Mouse (Mus musculus): ENCODE data around the gene Lix1l. TPM values are rescaled to one million over a fixed set of nuclear protein-coding genes. Genes with fewer than 3 reads are reported as not detected.

Gene Lix1l
- polyA plus RNA-seq, 1 experiment from 2014 or later, result 5.6 TPM

GRCm38 (mm10) chr3:96674442-96674841 is 73.5 kb downstream of the Lix1l start:
- WGBS, result 63% methylated on average over 8 of the region's 8 CpGs

GRCm38 (mm10) chr3:96675171-96675570 is 74.2 kb downstream of the Lix1l start:
- 76% methylated on average over 3 of the region's 3 CpGs for WGBS
- no peak for ATAC-seq (ENCODE audit: low FRiP score)

More at GRCm38 (mm10) chr3:96674442-96674841, 73.5 kb downstream of the Lix1l start:
- Histone ChIP-seq H3K27ac (replicated peaks) (no peak overlapping the region), H3K9me3 (replicated peaks) (no peaks in the 10 kb centered on the region), H3K4me3 (replicated peaks) (no peak overlapping the region), H3K9ac (replicated peaks) (no peak overlapping the region), H3K4me2 (no peak overlapping the region), H3K36me3 (no peaks in the 10 kb centered on the region), H3K27me3 (replicated peaks) (peaks cover 9% of the 10 kb centered on the region; the same call in 1 of the 2 replicates), H3K4me1 (peaks cover 6% of the 10 kb centered on the region)
- ATAC-seq (ENCODE audit: low FRiP score), result no peak

GRCm38 (mm10) chr3:96675690-96676089 is 74.7 kb downstream of the Lix1l start:
- Histone ChIP-seq H3K36me3 (no peaks in the 10 kb centered on the region), H3K4me1 (peaks cover under 1% of the 10 kb centered on the region; the same call in 1 of the 2 replicates), H3K9me3 (replicated peaks) (no peaks in the 10 kb centered on the region), H3K4me2 (no peak overlapping the region), H3K27me3 (replicated peaks) (peaks cover 12% of the 10 kb centered on the region; the same call in 1 of the 2 replicates), H3K9ac (replicated peaks) (no peak overlapping the region), H3K4me3 (replicated peaks) (no peak overlapping the region), H3K27ac (replicated peaks) (no peak overlapping the region)
- 23% methylated on average over 3 of the region's 3 CpGs for WGBS
- no peak for ATAC-seq (ENCODE audit: low FRiP score)

More at GRCm38 (mm10) chr3:96675171-96675570, 74.2 kb downstream of the Lix1l start:
- Histone ChIP-seq H3K27ac (replicated peaks) (no peak overlapping the region), H3K9ac (replicated peaks) (no peak overlapping the region), H3K36me3 (no peaks in the 10 kb centered on the region), H3K27me3 (replicated peaks) (peaks cover 9% of the 10 kb centered on the region; the same call in 1 of the 2 replicates), H3K4me1 (peaks cover 6% of the 10 kb centered on the region), H3K4me2 (no peak overlapping the region), H3K4me3 (replicated peaks) (no peak overlapping the region), H3K9me3 (replicated peaks) (no peaks in the 10 kb centered on the region)

Other genes with a start within 250 kb of the Lix1l start
- gene BC107364, start 148.8 kb upstream of the Lix1l start, polyA plus RNA-seq (2015; fragmentation: Nextera tagmentation; extraction: Ambion mirVana), result not detected in 2 replicates
- 2.4 and 3.0 TPM in 2 replicates for gene Hfe2, start 76.0 kb upstream of the Lix1l start, polyA plus RNA-seq (2015; fragmentation: Nextera tagmentation; extraction: Ambion mirVana)
- 52.5 and 72.5 TPM in 2 replicates for gene Txnip, start 43.2 kb upstream of the Lix1l start, polyA plus RNA-seq (2015; fragmentation: Nextera tagmentation; extraction: Ambion mirVana)
- gene Gm16253, start 24.2 kb upstream of the Lix1l start, polyA plus RNA-seq (2015; fragmentation: Nextera tagmentation; extraction: Ambion mirVana), result 1.8 TPM in 2 replicates
- gene Polr3gl, start 7.0 kb upstream of the Lix1l start, polyA plus RNA-seq (2015; fragmentation: Nextera tagmentation; extraction: Ambion mirVana), result 35.2 and 35.8 TPM in 2 replicates
- gene Ankrd34a, start 4.5 kb upstream of the Lix1l start, polyA plus RNA-seq (2015; fragmentation: Nextera tagmentation; extraction: Ambion mirVana), result 18.6 and 21.0 TPM in 2 replicates
- gene Rbm8a, start 28.8 kb downstream of the Lix1l start, polyA plus RNA-seq (2015; fragmentation: Nextera tagmentation; extraction: Ambion mirVana), result 108 and 109 TPM in 2 replicates
- gene Pex11b, start 34.2 kb downstream of the Lix1l start, polyA plus RNA-seq (2015; fragmentation: Nextera tagmentation; extraction: Ambion mirVana), result 58.8 and 64.9 TPM in 2 replicates
- gene Gm42957, start 34.3 kb downstream of the Lix1l start, polyA plus RNA-seq (2015; fragmentation: Nextera tagmentation; extraction: Ambion mirVana), result 0.06 and 0.20 TPM in 2 replicates
- gene Itga10, start 44.4 kb downstream of the Lix1l start, polyA plus RNA-seq (2015; fragmentation: Nextera tagmentation; extraction: Ambion mirVana), result 1.3 and 1.4 TPM in 2 replicates
- 2.3 and 2.4 TPM in 2 replicates for gene Ankrd35, start 69.0 kb downstream of the Lix1l start, polyA plus RNA-seq (2015; fragmentation: Nextera tagmentation; extraction: Ambion mirVana)
- gene Pias3, start 95.2 kb downstream of the Lix1l start, polyA plus RNA-seq (2015; fragmentation: Nextera tagmentation; extraction: Ambion mirVana), result 36.2 and 39.4 TPM in 2 replicates
- 20.0 and 24.7 TPM in 2 replicates for gene Nudt17, start 107.4 kb downstream of the Lix1l start, polyA plus RNA-seq (2015; fragmentation: Nextera tagmentation; extraction: Ambion mirVana)
- 31.5 and 35.7 TPM in 2 replicates for gene Polr3c, start 126.5 kb downstream of the Lix1l start, polyA plus RNA-seq (2015; fragmentation: Nextera tagmentation; extraction: Ambion mirVana)
- 76.7 and 77.9 TPM in 2 replicates for gene Rnf115, start 126.5 kb downstream of the Lix1l start, polyA plus RNA-seq (2015; fragmentation: Nextera tagmentation; extraction: Ambion mirVana)
- gene Pdzk1, start 228.1 kb downstream of the Lix1l start, polyA plus RNA-seq (2015; fragmentation: Nextera tagmentation; extraction: Ambion mirVana), result 0.12 and 0.34 TPM in 2 replicates
- 0.19 and 6.5 TPM in 2 replicates for gene Cd160, start 228.2 kb downstream of the Lix1l start, polyA plus RNA-seq (2015; fragmentation: Nextera tagmentation; extraction: Ambion mirVana)

All from neural tube, embryonic 15.5 days (tissue).